Mouse (Mus musculus): ENCODE measurements around the gene Tm4sf19.

DNA sequence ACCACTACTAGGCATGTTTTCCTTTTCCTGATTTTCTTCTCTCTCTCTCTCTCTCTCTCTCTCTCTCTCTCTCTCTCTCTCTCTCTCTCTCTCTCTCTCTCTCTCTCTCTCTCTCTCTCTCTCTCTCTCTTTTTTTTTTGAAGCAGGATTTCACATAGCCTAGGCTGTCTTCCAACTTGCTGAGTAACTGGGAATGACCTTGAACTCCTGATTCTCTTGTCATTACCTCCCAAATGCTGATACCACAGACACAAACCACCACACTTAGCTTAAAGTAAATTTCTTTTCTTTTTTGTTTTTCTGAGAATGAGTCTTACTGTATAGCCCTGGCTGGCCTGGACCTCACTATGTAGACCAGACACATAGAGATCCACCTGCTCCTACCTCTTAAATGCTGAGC lies 34.4 kb downstream of the Tm4sf19 start:
- TF ChIP-seq MAFK (IDR thresholded peaks at IDR 0.05; ENCODE audit: insufficient read depth, low read depth, low read length) (no peak), HCFC1 (IDR thresholded peaks at IDR 0.05; ENCODE audit: borderline replicate concordance, insufficient read depth, low read length) (no peak)

Measured in ES-E14 (cell line).